Mouse (Mus musculus): ENCODE measurements around the gene Lamtor4.

GRCm38 (mm10) chr5:138257585-138257978, 2.3 kb downstream of the Lamtor4 start:
- TF ChIP-seq POLR2A (IDR thresholded peaks at IDR 0.05; ENCODE audit: insufficient read depth, low read depth, low read length): no peak
- TF ChIP-seq CTCF (IDR thresholded peaks at IDR 0.05; ENCODE audit: insufficient read depth, low read depth, low read length): no peak

Measured in olfactory bulb, adult 2 months (tissue).